Mouse (Mus musculus) adrenal gland, postnatal 25 days (tissue): ENCODE results near the gene Tmem251. TPM values are rescaled to one million over a fixed set of nuclear protein-coding genes. Genes with fewer than 3 reads are reported as not detected.

Experiments
- DNase-seq: peaks from one replicate; pipeline ENCODE4 v3.0.0; 2021; ENCODE audit warnings: mixed read lengths
- long read RNA-seq: library from polyadenylated mRNA; stranded (forward); transcript quantifications from one replicate; pipeline ENCODE4 v2.0.0, GENCODE M21; 2021
- total RNA-seq: library from RNA; stranded (reverse); gene quantifications from 2 replicates; pipeline ENCODE4 v1.2.3, GENCODE M21; 2021

Tmem251 gene
- total RNA-seq = 5.5 and 7.6 TPM in 2 replicates
- long read RNA-seq, transcript Tmem251-201 (2 exons, 3,367 nt) = major isoform, 13 of 21 reads
- long read RNA-seq, partial matches to known transcripts = 0 of 21 reads
- long read RNA-seq, other reads (novel, unspliced or antisense) = 8 of 21 reads

GRCm38 (mm10) chr12:102743589-102744574 lies at the start of gene Tmem251, which contains the start of gene Moap1:
Gene Tmem251 (plus strand): TSS chr12:102743762.
Gene Moap1 (minus strand): TSS chr12:102743661.
- peak; percentile 92 for DNase-seq

GRCm38 (mm10) chr12:102695369-102696239 lies 48.0 kb upstream of the Tmem251 start:
- no peak for DNase-seq

- DNase-seq = no peak
Measured at GRCm38 (mm10) chr12:102696635-102697354, 46.8 kb upstream of the Tmem251 start.

- no peak for DNase-seq
Measured at GRCm38 (mm10) chr12:102697381-102697780, 46.2 kb upstream of the Tmem251 start.

- no peak for DNase-seq
Measured at GRCm38 (mm10) chr12:102698089-102698684, 45.4 kb upstream of the Tmem251 start.

GRCm38 (mm10) chr12:102699156-102699555 lies 44.4 kb upstream of the Tmem251 start:
- DNase-seq = no peak

- DNase-seq = no peak
Measured at GRCm38 (mm10) chr12:102700453-102700852, 43.1 kb upstream of the Tmem251 start.

GRCm38 (mm10) chr12:102701691-102702207 lies 41.8 kb upstream of the Tmem251 start:
- DNase-seq = no peak

- DNase-seq = peak; percentile 82
Measured at GRCm38 (mm10) chr12:102702356-102703110, 41.0 kb upstream of the Tmem251 start.

GRCm38 (mm10) chr12:102703111-102703412 lies 40.5 kb upstream of the Tmem251 start:
- DNase-seq = no peak

GRCm38 (mm10) chr12:102703441-102703840 lies 40.1 kb upstream of the Tmem251 start:
- DNase-seq = no peak

- no peak for DNase-seq
Measured at GRCm38 (mm10) chr12:102703921-102704408, 39.6 kb upstream of the Tmem251 start.

- peak; percentile 74 for DNase-seq
Measured at GRCm38 (mm10) chr12:102704457-102705198, 38.9 kb upstream of the Tmem251 start, which contains the start of gene Itpk1. Gene Itpk1 (minus strand): TSS chr12:102704930.

- peak; percentile 93 for DNase-seq
Measured at GRCm38 (mm10) chr12:102705216-102705871, 38.2 kb upstream of the Tmem251 start.

- DNase-seq = no peak
Measured at GRCm38 (mm10) chr12:102705906-102706640, 37.5 kb upstream of the Tmem251 start.

GRCm38 (mm10) chr12:102706833-102707463 lies 36.6 kb upstream of the Tmem251 start:
- no peak for DNase-seq

- peak; percentile 39 for DNase-seq
Measured at GRCm38 (mm10) chr12:102708220-102708619, 35.3 kb upstream of the Tmem251 start.

GRCm38 (mm10) chr12:102709896-102710295 lies 33.7 kb upstream of the Tmem251 start:
- no peak for DNase-seq
